Mouse (Mus musculus): ENCODE results near the gene Brinp2. TPM values are rescaled to one million over a fixed set of nuclear protein-coding genes. Genes with fewer than 3 reads are reported as not detected.

The Brinp2 gene
- total and polyA plus RNA-seq, 3 experiments, result 0.20 to 0.25 (median 0.21) TPM

DNA sequence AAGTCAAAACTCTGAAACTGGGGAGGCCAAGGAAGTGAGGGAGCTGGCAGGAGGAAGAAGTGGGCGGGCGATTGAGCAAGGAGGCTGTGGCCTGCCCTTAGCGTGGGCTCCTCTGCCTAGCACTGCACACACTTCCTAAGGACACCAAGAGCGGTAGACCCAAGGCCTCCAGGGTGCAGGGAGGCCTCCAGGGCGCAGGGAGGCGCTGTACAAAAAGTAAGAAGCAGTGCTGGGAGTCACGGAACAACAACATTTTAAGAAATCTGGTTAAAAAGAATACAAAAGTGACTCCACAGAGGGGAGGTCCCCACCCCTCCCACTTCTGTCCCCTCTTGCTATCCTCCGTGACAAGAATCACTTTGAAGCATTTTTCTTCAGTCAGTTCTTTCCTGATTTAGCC is 110.6 kb downstream of the Brinp2 start:
- intact Hi-C loops (cut with DNase I), result no loop called here
- no peaks in the 10 kb centered on the region for H3K79me2 ChIP-seq (replicated peaks; ENCODE audit: control insufficient read depth, insufficient read depth, low read length)
- H3K36me3 ChIP-seq (ENCODE audit: control insufficient read depth, insufficient read depth, low read length), result no peaks in the 10 kb centered on the region
- no peaks in the 10 kb centered on the region for H3K4me1 ChIP-seq (ENCODE audit: control insufficient read depth, insufficient read depth, low read length)
- TF ChIP-seq EP300 (IDR thresholded peaks at IDR 0.05; ENCODE audit: insufficient read depth, low read depth, low read length), result no peak
- no peak for TF ChIP-seq POLR2A (IDR thresholded peaks at IDR 0.05; ENCODE audit: insufficient read depth, low read depth, low read length)
- TF ChIP-seq CTCF (IDR thresholded peaks at IDR 0.05), result no peak
- WGBS, result 81% methylated on average over 8 of the region's 8 CpGs
- H3K27me3 ChIP-seq (ENCODE audit: control insufficient read depth, insufficient read depth, low read length), result no peaks in the 10 kb centered on the region
- DNase-seq, result no peak
- H3K27ac ChIP-seq, result no peak overlapping the region
- H3K4me3 ChIP-seq, result no peak overlapping the region
- H3K9ac ChIP-seq (ENCODE audit: low read depth, low read length), result no peak overlapping the region

DNA sequence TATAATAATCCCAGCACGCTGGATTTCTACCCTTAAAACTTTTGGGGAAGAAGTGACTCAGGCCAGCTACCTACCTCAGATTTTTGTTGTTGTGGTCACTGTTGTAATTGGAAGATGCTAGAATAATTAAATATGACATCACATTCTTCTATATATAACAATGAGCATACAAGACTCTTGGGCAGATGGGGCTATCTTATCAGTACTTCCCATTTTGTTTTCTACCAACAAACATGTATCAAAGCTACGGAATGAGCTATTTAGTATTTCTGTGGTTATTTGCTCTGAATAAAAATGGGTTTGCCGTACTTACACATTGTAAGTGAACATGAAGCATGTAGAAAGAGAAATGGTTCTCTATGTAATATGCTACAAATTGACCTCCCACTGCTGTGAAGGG is 112.1 kb downstream of the Brinp2 start:
- intact Hi-C loops (cut with DNase I), result no loop called here
- Histone ChIP-seq H3K4me3 (no peak overlapping the region), H3K4me1 (ENCODE audit: control insufficient read depth, insufficient read depth, low read length) (no peaks in the 10 kb centered on the region), H3K27me3 (ENCODE audit: control insufficient read depth, insufficient read depth, low read length) (no peaks in the 10 kb centered on the region), H3K79me2 (replicated peaks; ENCODE audit: control insufficient read depth, insufficient read depth, low read length) (no peaks in the 10 kb centered on the region), H3K27ac (no peak overlapping the region), H3K36me3 (ENCODE audit: control insufficient read depth, insufficient read depth, low read length) (no peaks in the 10 kb centered on the region), H3K9ac (ENCODE audit: low read depth, low read length) (no peak overlapping the region)
- 85% methylated on average over 3 of the region's 3 CpGs for WGBS
- DNase-seq, result no peak
- no peak for TF ChIP-seq CTCF (IDR thresholded peaks at IDR 0.05)

DNA sequence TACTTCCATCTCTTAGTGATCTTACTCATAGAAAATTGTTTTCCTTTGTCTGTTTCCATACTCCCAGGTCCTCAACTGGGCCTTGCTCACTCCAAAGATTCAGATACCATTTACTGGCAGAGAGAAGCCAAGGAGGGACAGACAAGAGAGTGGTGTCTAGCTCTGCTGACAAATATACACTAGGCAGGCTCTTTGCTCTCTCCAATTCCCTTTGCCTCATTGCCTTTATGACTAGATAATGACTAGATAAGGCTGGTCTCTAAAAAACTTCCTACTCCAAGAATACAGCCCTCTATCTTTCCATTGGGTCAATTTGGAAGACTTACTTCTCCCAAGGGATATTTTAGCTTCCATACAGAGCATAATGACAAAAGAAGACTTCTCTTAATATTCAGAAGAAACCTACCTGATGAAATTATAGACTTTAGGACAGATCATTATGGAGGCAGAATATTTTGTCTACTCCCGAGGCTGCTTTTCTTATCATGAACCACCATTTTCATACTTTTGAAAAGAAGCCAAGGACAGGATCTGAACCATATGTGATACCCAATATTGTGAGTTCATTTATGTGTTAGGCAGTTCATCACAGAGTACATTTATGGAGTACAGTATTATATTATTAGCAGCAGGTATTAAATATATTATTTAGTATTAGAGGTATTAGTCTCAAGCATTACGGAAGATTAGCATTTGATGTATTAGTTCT is 114.1 kb downstream of the Brinp2 start:
- no peaks in the 10 kb centered on the region for H3K79me2 ChIP-seq (replicated peaks; ENCODE audit: control insufficient read depth, insufficient read depth, low read length)
- WGBS, result 75% methylated on average over 2 of the region's 2 CpGs
- no peak overlapping the region for H3K9ac ChIP-seq (ENCODE audit: low read depth, low read length)
- TF ChIP-seq CTCF (IDR thresholded peaks at IDR 0.05) (no peak), POLR2A (IDR thresholded peaks at IDR 0.05; ENCODE audit: insufficient read depth, low read depth, low read length) (no peak), EP300 (IDR thresholded peaks at IDR 0.05; ENCODE audit: insufficient read depth, low read depth, low read length) (no peak)
- no peak overlapping the region for H3K27ac ChIP-seq
- intact Hi-C loops (cut with DNase I), result no loop called here
- no peaks in the 10 kb centered on the region for H3K4me1 ChIP-seq (ENCODE audit: control insufficient read depth, insufficient read depth, low read length)
- DNase-seq, result no peak
- H3K27me3 ChIP-seq (ENCODE audit: control insufficient read depth, insufficient read depth, low read length), result no peaks in the 10 kb centered on the region
- no peak overlapping the region for H3K4me3 ChIP-seq
- H3K36me3 ChIP-seq (ENCODE audit: control insufficient read depth, insufficient read depth, low read length), result no peaks in the 10 kb centered on the region

DNA sequence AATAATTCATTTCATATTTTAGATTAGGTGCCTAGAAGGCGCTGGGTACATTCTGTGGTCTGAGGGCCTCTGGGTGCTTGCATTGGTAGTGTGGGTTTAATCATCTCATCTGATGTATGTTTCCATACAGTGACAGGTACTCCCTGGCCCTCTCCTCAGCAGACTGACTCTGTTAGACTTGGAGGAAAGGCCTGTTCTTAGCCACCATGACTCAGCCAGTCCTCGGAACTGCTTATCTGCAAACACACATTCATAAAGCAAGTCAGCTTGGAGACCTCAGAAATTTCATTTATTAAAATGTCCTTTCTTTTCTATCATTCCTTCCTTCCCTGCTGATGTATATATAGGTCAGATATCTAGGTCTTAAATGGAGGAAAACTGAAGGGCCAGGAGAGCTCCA is 116.3 kb downstream of the Brinp2 start:
- TF ChIP-seq CTCF (IDR thresholded peaks at IDR 0.05) (no peak), POLR2A (IDR thresholded peaks at IDR 0.05; ENCODE audit: insufficient read depth, low read depth, low read length) (no peak), EP300 (IDR thresholded peaks at IDR 0.05; ENCODE audit: insufficient read depth, low read depth, low read length) (no peak)
- DNase-seq, result no peak
- intact Hi-C loops (cut with DNase I), result no loop called here
- Histone ChIP-seq H3K27me3 (ENCODE audit: control insufficient read depth, insufficient read depth, low read length) (no peaks in the 10 kb centered on the region), H3K9ac (ENCODE audit: low read depth, low read length) (no peak overlapping the region), H3K27ac (no peak overlapping the region), H3K36me3 (ENCODE audit: control insufficient read depth, insufficient read depth, low read length) (no peaks in the 10 kb centered on the region), H3K4me1 (ENCODE audit: control insufficient read depth, insufficient read depth, low read length) (no peaks in the 10 kb centered on the region), H3K79me2 (replicated peaks; ENCODE audit: control insufficient read depth, insufficient read depth, low read length) (no peaks in the 10 kb centered on the region), H3K4me3 (no peak overlapping the region)
- 73% methylated on average over 2 of the region's 2 CpGs for WGBS

DNA sequence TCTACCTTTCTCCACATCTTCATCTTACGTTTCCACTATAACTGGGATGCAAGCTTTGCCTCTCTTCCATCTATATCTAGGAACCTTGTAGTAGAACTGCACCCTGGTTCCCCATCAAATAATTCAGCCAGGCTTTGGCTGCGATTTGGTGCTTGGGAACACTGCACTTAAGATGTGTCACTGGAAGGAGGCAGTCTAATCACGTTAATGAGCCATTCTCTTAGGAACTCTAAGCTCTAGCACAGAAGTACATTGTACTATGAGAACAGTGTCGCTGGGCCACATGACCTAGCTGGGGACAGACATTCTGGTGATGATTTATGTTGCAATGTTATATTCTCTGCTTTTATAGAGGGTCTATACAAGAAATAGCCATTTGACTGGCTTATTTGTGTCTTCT is 117.4 kb downstream of the Brinp2 start:
- Histone ChIP-seq H3K27me3 (ENCODE audit: control insufficient read depth, insufficient read depth, low read length) (no peaks in the 10 kb centered on the region), H3K9ac (ENCODE audit: low read depth, low read length) (no peak overlapping the region), H3K79me2 (replicated peaks; ENCODE audit: control insufficient read depth, insufficient read depth, low read length) (no peaks in the 10 kb centered on the region), H3K4me3 (no peak overlapping the region), H3K4me1 (ENCODE audit: control insufficient read depth, insufficient read depth, low read length) (no peaks in the 10 kb centered on the region), H3K36me3 (ENCODE audit: control insufficient read depth, insufficient read depth, low read length) (no peaks in the 10 kb centered on the region), H3K27ac (no peak overlapping the region)
- 45% methylated on average over 4 of the region's 4 CpGs for WGBS
- intact Hi-C loops (cut with DNase I), result no loop called here
- no peak for TF ChIP-seq CTCF (IDR thresholded peaks at IDR 0.05)
- no peak for TF ChIP-seq EP300 (IDR thresholded peaks at IDR 0.05; ENCODE audit: insufficient read depth, low read depth, low read length)
- TF ChIP-seq POLR2A (IDR thresholded peaks at IDR 0.05; ENCODE audit: insufficient read depth, low read depth, low read length), result no peak
- DNase-seq, result no peak

DNA sequence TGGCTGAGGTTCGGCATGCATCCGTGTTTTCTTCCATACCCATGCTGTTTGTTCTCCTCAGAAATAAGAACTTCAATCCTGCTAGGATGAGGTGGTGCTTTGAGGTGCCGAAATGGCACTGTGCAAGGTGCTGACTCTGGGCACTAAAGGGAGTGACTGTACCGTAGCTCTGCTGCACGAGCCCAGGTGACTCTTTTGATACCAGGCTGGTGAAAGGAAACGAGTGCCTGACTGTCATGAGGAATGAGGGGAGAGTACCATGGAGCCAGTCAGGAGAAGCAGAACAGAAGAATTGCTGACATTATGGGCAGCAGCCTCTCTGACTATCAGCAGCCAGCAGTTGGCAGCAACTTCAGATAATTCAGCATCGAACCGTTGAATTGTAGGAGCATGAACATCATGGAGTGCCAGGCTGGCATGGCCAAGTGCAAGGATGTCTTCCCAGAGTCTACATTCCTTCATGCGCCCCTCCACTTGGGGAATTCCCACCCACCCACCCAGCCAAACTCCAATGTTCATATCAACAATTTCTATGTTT is 127.4 kb downstream of the Brinp2 start:
- Histone ChIP-seq H3K79me2 (replicated peaks; ENCODE audit: control insufficient read depth, insufficient read depth, low read length) (no peaks in the 10 kb centered on the region), H3K4me3 (no peak overlapping the region), H3K36me3 (ENCODE audit: control insufficient read depth, insufficient read depth, low read length) (no peaks in the 10 kb centered on the region), H3K9ac (ENCODE audit: low read depth, low read length) (no peak overlapping the region), H3K27me3 (ENCODE audit: control insufficient read depth, insufficient read depth, low read length) (no peaks in the 10 kb centered on the region), H3K27ac (no peak overlapping the region), H3K4me1 (ENCODE audit: control insufficient read depth, insufficient read depth, low read length) (no peaks in the 10 kb centered on the region)
- no peak for DNase-seq
- no peak for TF ChIP-seq EP300 (IDR thresholded peaks at IDR 0.05; ENCODE audit: insufficient read depth, low read depth, low read length)
- no peak for TF ChIP-seq POLR2A (IDR thresholded peaks at IDR 0.05; ENCODE audit: insufficient read depth, low read depth, low read length)
- TF ChIP-seq CTCF (IDR thresholded peaks at IDR 0.05), result no peak
- 67% methylated on average over 9 of the region's 9 CpGs for WGBS
- intact Hi-C loops (cut with DNase I), result no loop called here

Data from heart, adult 2 months (tissue).